ENCODE assay signal across 7 mouse cellular contexts in the genomic region with DNA sequence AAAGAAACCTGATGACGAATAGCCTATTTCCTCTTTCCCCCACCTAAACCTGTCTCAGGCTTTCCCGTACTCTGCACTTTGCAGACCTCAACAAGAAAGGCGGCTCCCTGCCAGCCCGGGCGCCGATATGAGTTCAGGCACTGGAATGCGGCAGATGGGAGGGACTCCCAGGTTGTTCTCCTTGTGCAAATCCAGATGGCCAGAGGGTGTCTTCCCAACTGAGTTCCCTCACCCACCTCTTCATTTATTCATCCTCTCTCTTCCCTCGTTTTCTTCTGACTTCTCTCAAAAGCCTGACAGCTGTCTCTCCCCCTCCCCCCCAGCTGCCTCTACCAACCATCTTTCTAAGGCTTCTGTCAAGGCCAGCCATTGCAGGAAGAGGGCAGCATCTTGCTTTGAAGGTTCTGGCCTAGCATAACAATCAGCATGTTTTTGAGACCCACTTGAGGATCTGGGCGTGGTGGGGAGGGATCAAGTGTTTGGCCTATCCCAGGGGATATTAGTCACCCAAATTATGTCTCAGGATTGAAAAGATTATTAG.
DNase-seq lines count a peak whose midpoint lies in the region; ATAC-seq and TF ChIP-seq lines count a peak whose summit lies in the region.

No protein-coding gene starts in this region.

- TF ChIP-seq POLR2A in myocyte (IDR thresholded peaks at IDR 0.05; ENCODE audit: insufficient read length, low read depth) = no peak

- peaks cover 15% of the 10 kb centered on the region for H3K4me1 ChIP-seq in forebrain, postnatal 0 days (ENCODE audit: insufficient read depth)
- peaks cover 10% of the 10 kb centered on the region for H3K4me1 ChIP-seq in limb, embryonic 11.5 days (ENCODE audit: control insufficient read depth, insufficient read depth, low read length)

- no peak overlapping the region for H3ac ChIP-seq in myocyte (ENCODE audit: control insufficient read depth, insufficient read length)

- no peaks in the 10 kb centered on the region for H3K9me3 ChIP-seq in forebrain, postnatal 0 days (ENCODE audit: low read length)
- no peaks in the 10 kb centered on the region for H3K9me3 ChIP-seq in limb, embryonic 11.5 days (ENCODE audit: control insufficient read depth, low read length)

- 12% methylated on average over 9 of the region's 9 CpGs for WGBS in forebrain, postnatal 0 days
- 11% methylated on average over 9 of the region's 9 CpGs for WGBS in limb, embryonic 11.5 days

- peak; percentile 51 for TF ChIP-seq CTCF in Patski (IDR thresholded peaks at IDR 0.05)
- peak; percentile 50 for TF ChIP-seq CTCF in forebrain, postnatal 0 days (IDR thresholded peaks at IDR 0.05; ENCODE audit: low read depth)

- no peaks in the 10 kb centered on the region for H3K36me3 ChIP-seq in forebrain, postnatal 0 days (ENCODE audit: insufficient read depth)
- no peaks in the 10 kb centered on the region for H3K36me3 ChIP-seq in limb, embryonic 11.5 days (ENCODE audit: control insufficient read depth, insufficient read depth, low read length)
- no peaks in the 10 kb centered on the region for H3K36me3 ChIP-seq in myocyte (ENCODE audit: control insufficient read depth, insufficient read depth)

- in situ Hi-C loops in Patski (cut with MboI; ENCODE audit: low pct_unique_long_range_greater_than_20kb) = no loop called here

- H3K27me3 ChIP-seq in Patski = no peaks in the 10 kb centered on the region
- no peaks in the 10 kb centered on the region for H3K27me3 ChIP-seq in forebrain, postnatal 0 days (ENCODE audit: insufficient read depth, low read length)
- H3K27me3 ChIP-seq in limb, embryonic 11.5 days (ENCODE audit: control insufficient read depth, insufficient read depth, low read length) = no peaks in the 10 kb centered on the region
- no peaks in the 10 kb centered on the region for H3K27me3 ChIP-seq in myocyte (ENCODE audit: control insufficient read depth, insufficient read depth, insufficient read length)

- 0 out of 2 replicates have a peak overlapping the region, but pooled peaks have one; percentile 5 for H3K4me2 ChIP-seq in forebrain, postnatal 0 days (ENCODE audit: low read depth)
- H3K4me2 ChIP-seq in limb, embryonic 11.5 days (ENCODE audit: low read depth, severe bottlenecking) = no peak overlapping the region
- peak overlapping the region; percentile 60 for H3K4me2 ChIP-seq in myocyte (ENCODE audit: low read depth)

- H3K9ac ChIP-seq in forebrain, postnatal 0 days = no peak overlapping the region
- no peak overlapping the region for H3K9ac ChIP-seq in limb, embryonic 11.5 days (ENCODE audit: low read length)

- CTCF ChIA-PET in Patski (lab: Charles Lee) = interaction anchor here (1.1 to 1.4 kb wide), 3 partner anchors 10 to 128 kb away, joined by 3 read pairs; no protein-coding TSS in a partner anchor

- POLR2A ChIA-PET in Patski (lab: Charles Lee) = interaction anchor here (1.0 kb wide), 1 partner anchor 86 kb away, joined by 3 read pairs; no protein-coding TSS in a partner anchor

- DNase-seq in CD4-positive helper T cell, adult 2 months (ENCODE audit: low read depth, low spot score) = peak; percentile 19
- no peak for DNase-seq in Patski (ENCODE audit: low read depth, low spot score)
- DNase-seq in forebrain, postnatal 0 days = peak; percentile 58
- peak; percentile 40 for DNase-seq in kidney, adult 11 months
- peak; percentile 50 for DNase-seq in limb, embryonic 11.5 days (ENCODE audit: low spot score)
- DNase-seq in spleen, postnatal 4 days (ENCODE audit: low spot score in 2 of 2) = no peak

- ATAC-seq in Patski = no peak
- ATAC-seq in forebrain, postnatal 0 days = peak; percentile 26; the same call in 1 of the 2 replicates
- ATAC-seq in limb, embryonic 11.5 days (ENCODE audit: insufficient number of reproducible peaks, low FRiP score, low TSS enrichment, low read depth) = no peak

- no peaks in the 10 kb centered on the region for H3K79me2 ChIP-seq in myocyte (ENCODE audit: control insufficient read depth, insufficient read depth)

- H3K4me3 ChIP-seq in forebrain, postnatal 0 days (ENCODE audit: low read depth, low read length) = no peak overlapping the region
- no peak overlapping the region for H3K4me3 ChIP-seq in limb, embryonic 11.5 days (ENCODE audit: low read depth, low read length)
- H3K4me3 ChIP-seq in myocyte = no peak overlapping the region

- H3K27ac ChIP-seq in forebrain, postnatal 0 days (ENCODE audit: low read depth, low read length) = peak overlapping the region; percentile 35; the same call in 1 of the 2 replicates
- H3K27ac ChIP-seq in limb, embryonic 11.5 days (replicated peaks; ENCODE audit: low read depth, low read length) = no peak overlapping the region

TF ChIP-seq in myocyte, 11 proteins besides CTCF, POLR2A, EP300 and RAD21:
- TF ChIP-seq REST (IDR thresholded peaks at IDR 0.05; ENCODE audit: insufficient read depth, insufficient read length) (no peak), E2F4 (IDR thresholded peaks at IDR 0.05; ENCODE audit: insufficient read depth) (no peak), MYOG (IDR thresholded peaks at IDR 0.05; ENCODE audit: control insufficient read depth in 1 of 3, insufficient read depth in 1 of 3, insufficient read length in 2 of 3, low read depth in 2 of 3) (peak in 2 of 3 experiments; percentile 26 to 27), MAX (IDR thresholded peaks at IDR 0.05; ENCODE audit: low read depth) (peak; percentile 70), USF1 (IDR thresholded peaks at IDR 0.05; ENCODE audit: low read depth) (no peak), MYOD1 (IDR thresholded peaks at IDR 0.05; ENCODE audit: control insufficient read depth in 1 of 3, insufficient read length in 2 of 3, low read depth in 2 of 3) (no peak)

Comparison
In these comparisons a context has a peak if more than half of its experiments do, and no peak if none do; other contexts are left out.
1. DNase-seq: peak in CD4-positive helper T cell, adult 2 months (single experiment), forebrain, postnatal 0 days (single experiment), kidney, adult 11 months (single experiment) and limb, embryonic 11.5 days (single experiment); none in Patski (single experiment) and spleen, postnatal 4 days (0 of 2).